Comparison of ENCODE assay signal across 29 mouse cellular contexts in the genomic region with DNA sequence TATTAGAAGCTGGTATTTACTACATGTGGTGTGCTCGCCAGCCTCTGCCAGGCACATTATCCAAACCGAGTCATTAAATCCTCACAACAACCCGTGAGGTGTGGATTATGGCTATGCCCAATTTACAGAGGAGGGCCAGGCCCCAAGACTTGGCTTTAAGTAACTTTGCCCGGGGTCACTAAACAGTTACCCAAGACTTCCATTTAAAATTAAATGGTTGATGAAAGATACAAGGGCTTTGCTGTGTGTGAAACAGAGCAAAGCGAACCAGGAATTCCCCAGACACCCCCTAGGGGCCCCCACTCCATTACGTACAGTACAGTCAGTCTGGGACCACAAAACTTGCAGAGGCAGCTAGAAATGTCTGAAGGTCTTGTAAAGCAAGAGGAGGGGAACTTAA.
DNase-seq lines count a peak whose midpoint lies in the region; ATAC-seq and TF ChIP-seq lines count a peak whose summit lies in the region.
"Had no signal": no experiment of that assay in that cellular context is flagged by ENCODE, and none has a peak within 500 bp of the region (broad histone marks: within the 10 kb centered on the region; RNA-seq: fewer than 3 reads in every experiment).

No protein-coding gene starts in this region.

- no peak overlapping the region for H3K4me2 ChIP-seq in embryonic facial prominence, embryonic 13.5 days
- H3K4me2 ChIP-seq in lung, embryonic 15.5 days, result no peak overlapping the region
- H3K4me2 ChIP-seq in lung, postnatal 0 days (replicated peaks; ENCODE audit: low read depth, low read length), result no peak overlapping the region
- no peak overlapping the region for H3K4me2 ChIP-seq in limb, embryonic 15.5 days
- H3K4me2 ChIP-seq: embryonic facial prominence, embryonic 12.5 days; forebrain, embryonic 12.5 days; heart, embryonic 11.5 days; hindbrain, embryonic 13.5 days; liver, embryonic 11.5 days; midbrain, embryonic 12.5 days; neural tube, embryonic 12.5 days had no signal

- H3K4me1 ChIP-seq in embryonic facial prominence, embryonic 13.5 days, result peaks cover 20% of the 10 kb centered on the region
- H3K4me1 ChIP-seq in embryonic facial prominence, embryonic 10.5 days, result peaks cover 27% of the 10 kb centered on the region
- H3K4me1 ChIP-seq in lung, embryonic 15.5 days, result no peaks in the 10 kb centered on the region
- H3K4me1 ChIP-seq in lung, postnatal 0 days (ENCODE audit: insufficient read depth, low read depth, low read length), result no peaks in the 10 kb centered on the region
- H3K4me1 ChIP-seq in limb, embryonic 10.5 days, result peaks cover 58% of the 10 kb centered on the region
- H3K4me1 ChIP-seq in limb, embryonic 15.5 days, result peaks cover 15% of the 10 kb centered on the region; the same call in 1 of the 2 replicates
- H3K4me1 ChIP-seq: forebrain, embryonic 12.5 days; midbrain, embryonic 12.5 days had no signal

- no peaks in the 10 kb centered on the region for H3K9me3 ChIP-seq in embryonic facial prominence, embryonic 13.5 days
- no peaks in the 10 kb centered on the region for H3K9me3 ChIP-seq in embryonic facial prominence, embryonic 10.5 days
- no peaks in the 10 kb centered on the region for H3K9me3 ChIP-seq in lung, embryonic 15.5 days
- H3K9me3 ChIP-seq in lung, postnatal 0 days (ENCODE audit: low read length), result no peaks in the 10 kb centered on the region
- no peaks in the 10 kb centered on the region for H3K9me3 ChIP-seq in limb, embryonic 10.5 days (replicated peaks)
- H3K9me3 ChIP-seq in limb, embryonic 15.5 days, result no peaks in the 10 kb centered on the region
- H3K9me3 ChIP-seq: embryonic facial prominence, embryonic 12.5 days; forebrain, embryonic 12.5 days; hindbrain, embryonic 13.5 days; midbrain, embryonic 12.5 days; neural tube, embryonic 12.5 days had no signal

- peak overlapping the region; percentile 57; the same call in 1 of the 2 replicates for H3K27ac ChIP-seq in embryonic facial prominence, embryonic 13.5 days
- no peak overlapping the region for H3K27ac ChIP-seq in embryonic facial prominence, embryonic 10.5 days (replicated peaks)
- no peak overlapping the region for H3K27ac ChIP-seq in lung, embryonic 15.5 days
- no peak overlapping the region for H3K27ac ChIP-seq in lung, postnatal 0 days (ENCODE audit: low read length)
- peak overlapping the region; percentile 66 for H3K27ac ChIP-seq in limb, embryonic 10.5 days
- no peak overlapping the region; the same call in 1 of the 2 replicates for H3K27ac ChIP-seq in limb, embryonic 15.5 days
- H3K27ac ChIP-seq: embryonic facial prominence, embryonic 12.5 days; forebrain, embryonic 12.5 days; hindbrain, embryonic 13.5 days; midbrain, embryonic 12.5 days; neural tube, embryonic 12.5 days had no signal

- no peaks in the 10 kb centered on the region for H3K27me3 ChIP-seq in embryonic facial prominence, embryonic 13.5 days
- no peaks in the 10 kb centered on the region for H3K27me3 ChIP-seq in embryonic facial prominence, embryonic 10.5 days (replicated peaks; ENCODE audit: low read depth, poor library complexity, severe bottlenecking)
- H3K27me3 ChIP-seq in lung, embryonic 15.5 days, result no peaks in the 10 kb centered on the region
- no peaks in the 10 kb centered on the region for H3K27me3 ChIP-seq in lung, postnatal 0 days (replicated peaks; ENCODE audit: insufficient read depth, low read length)
- H3K27me3 ChIP-seq in limb, embryonic 10.5 days (ENCODE audit: low read depth, poor library complexity, severe bottlenecking), result no peaks in the 10 kb centered on the region
- H3K27me3 ChIP-seq in limb, embryonic 15.5 days, result 0 out of 2 replicates have a peak, but pooled peaks cover 7% of the 10 kb centered on the region
- H3K27me3 ChIP-seq: CH12.LX; embryonic facial prominence, embryonic 12.5 days; forebrain, embryonic 12.5 days; hindbrain, embryonic 13.5 days; midbrain, embryonic 12.5 days; neural tube, embryonic 12.5 days had no signal

- H3K9ac ChIP-seq in embryonic facial prominence, embryonic 13.5 days, result no peak overlapping the region
- H3K9ac ChIP-seq in lung, embryonic 15.5 days, result no peak overlapping the region
- no peak overlapping the region for H3K9ac ChIP-seq in lung, postnatal 0 days (replicated peaks; ENCODE audit: low read depth)
- H3K9ac ChIP-seq in limb, embryonic 15.5 days, result no peak overlapping the region
- H3K9ac ChIP-seq: embryonic facial prominence, embryonic 12.5 days; forebrain, embryonic 12.5 days; hindbrain, embryonic 13.5 days; midbrain, embryonic 12.5 days; neural tube, embryonic 12.5 days had no signal

- no peaks in the 10 kb centered on the region for H3K36me3 ChIP-seq in embryonic facial prominence, embryonic 13.5 days
- H3K36me3 ChIP-seq in embryonic facial prominence, embryonic 10.5 days (replicated peaks), result no peaks in the 10 kb centered on the region
- no peaks in the 10 kb centered on the region for H3K36me3 ChIP-seq in lung, embryonic 15.5 days
- H3K36me3 ChIP-seq in lung, postnatal 0 days (ENCODE audit: insufficient read depth, low read length), result no peaks in the 10 kb centered on the region
- H3K36me3 ChIP-seq in limb, embryonic 10.5 days, result no peaks in the 10 kb centered on the region
- H3K36me3 ChIP-seq in limb, embryonic 15.5 days, result no peaks in the 10 kb centered on the region
- H3K36me3 ChIP-seq: embryonic facial prominence, embryonic 12.5 days; forebrain, embryonic 12.5 days; hindbrain, embryonic 13.5 days; midbrain, embryonic 12.5 days; neural tube, embryonic 12.5 days had no signal

- no peak for TF ChIP-seq EP300 in lung, postnatal 0 days (IDR thresholded peaks at IDR 0.05)

- TF ChIP-seq CTCF in lung, postnatal 0 days (IDR thresholded peaks at IDR 0.05), result no peak

- H3K4me3 ChIP-seq in embryonic facial prominence, embryonic 13.5 days, result no peak overlapping the region
- no peak overlapping the region for H3K4me3 ChIP-seq in embryonic facial prominence, embryonic 10.5 days
- H3K4me3 ChIP-seq in lung, embryonic 15.5 days, result no peak overlapping the region
- no peak overlapping the region for H3K4me3 ChIP-seq in lung, postnatal 0 days (ENCODE audit: low read depth, low read length)
- no peak overlapping the region for H3K4me3 ChIP-seq in limb, embryonic 10.5 days
- H3K4me3 ChIP-seq in limb, embryonic 15.5 days, result no peak overlapping the region
- H3K4me3 ChIP-seq: embryonic facial prominence, embryonic 12.5 days; forebrain, embryonic 12.5 days; hindbrain, embryonic 13.5 days; midbrain, embryonic 12.5 days; myocyte; neural tube, embryonic 12.5 days had no signal

- WGBS in embryonic facial prominence, embryonic 13.5 days, result 17% methylated on average over 6 of the region's 6 CpGs
- 51% methylated on average over 6 of the region's 6 CpGs for WGBS in embryonic facial prominence, embryonic 10.5 days
- WGBS in lung, embryonic 15.5 days, result 51% methylated on average over 6 of the region's 6 CpGs
- 70% methylated on average over 6 of the region's 6 CpGs for WGBS in lung, postnatal 0 days
- WGBS in limb, embryonic 10.5 days, result 36% methylated on average over 6 of the region's 6 CpGs
- WGBS in limb, embryonic 15.5 days, result 15% methylated on average over 6 of the region's 6 CpGs

- no peak for ATAC-seq in embryonic facial prominence, embryonic 13.5 days (ENCODE audit: insufficient number of reproducible peaks, insufficient read depth, low FRiP score, low TSS enrichment, low read depth)
- ATAC-seq in lung, embryonic 15.5 days (ENCODE audit: borderline replicate concordance, extremely low read depth, low FRiP score, low TSS enrichment), result peak; percentile 70
- ATAC-seq in lung, postnatal 0 days, result no peak
- 0 out of 2 replicates have a peak, but pooled peaks have one; percentile 44 for ATAC-seq in limb, embryonic 15.5 days (ENCODE audit: insufficient number of reproducible peaks, low FRiP score, low TSS enrichment, low read depth)
- no peak for ATAC-seq in inflammation-experienced regulatory T-cells, adult 6 months
- ATAC-seq: intestine, postnatal 0 days had no signal

- DNase-seq in embryonic facial prominence, embryonic 10.5 days (ENCODE audit: low spot score), result no peak
- DNase-seq in lung, postnatal 0 days (ENCODE audit: low spot score), result no peak
- no peak for DNase-seq in limb, embryonic 10.5 days (ENCODE audit: low spot score)
- no peak for DNase-seq in layer of hippocampus, adult 8-10 months (ENCODE audit: low spot score in 2 of 2)
- DNase-seq: adrenal gland, postnatal 14 days; cerebellum, adult 11 months; cerebellum, adult 9-10 months; cerebellum, postnatal 36 days; gastrocnemius, postnatal 25 days; heart, adult 18-20 months; heart, postnatal 36 days; kidney, postnatal 10 days; lung, postnatal 36 days; thymus, adult 2 months; thymus, postnatal 36 days had no signal

Comparison
In these comparisons a context has a peak if more than half of its experiments do, and no peak if none do; other contexts are left out.
1. ATAC-seq: peak in lung, embryonic 15.5 days (single experiment) and limb, embryonic 15.5 days (single experiment); none in embryonic facial prominence, embryonic 13.5 days (single experiment), lung, postnatal 0 days (single experiment) and inflammation-experienced regulatory T-cells, adult 6 months (single experiment).
2. H3K27ac ChIP-seq: peak in embryonic facial prominence, embryonic 13.5 days (single experiment) and limb, embryonic 10.5 days (single experiment); none in embryonic facial prominence, embryonic 10.5 days (single experiment), lung, embryonic 15.5 days (single experiment), lung, postnatal 0 days (single experiment) and limb, embryonic 15.5 days (single experiment).